Mouse (Mus musculus) right cerebral cortex, postnatal 4 days (tissue): ENCODE measurements around the gene 3110082J24Rik.
"Not testable (repeated sequence)": the region's sequence is repeated elsewhere in the genome, so short reads cannot be mapped to it uniquely, and the experiment has no call there.

ENCODE experiments used
- DNase-seq: peaks from one replicate; pipeline ENCODE4 v3.0.0-alpha.2; 2022

3110082J24Rik gene

GRCm38 (mm10) chr5:30071677-30072076 is 34.2 kb downstream of the 3110082J24Rik start:
- DNase-seq: no peak

GRCm38 (mm10) chr5:30067726-30068125 is 38.2 kb downstream of the 3110082J24Rik start:
- no peak for DNase-seq

GRCm38 (mm10) chr5:30059607-30060006 is 46.3 kb downstream of the 3110082J24Rik start:
- not testable (repeated sequence) for DNase-seq

- no peak for DNase-seq
Observed at GRCm38 (mm10) chr5:30058216-30058731, 47.6 kb downstream of the 3110082J24Rik start.
